Mouse (Mus musculus) myocyte (in vitro differentiated cells): ENCODE results near the gene Grip2. TPM values are rescaled to one million over a fixed set of nuclear protein-coding genes. Genes with fewer than 3 reads are reported as not detected.

Experiments
- H3K27me3 ChIP-seq: one replicate; pipeline ENCODE4 v1.6.1; 2011; ENCODE audit not compliant: control insufficient read depth, insufficient read depth, insufficient read length
- H3K36me3 ChIP-seq: one replicate; pipeline ENCODE4 v1.6.1; 2011; ENCODE audit not compliant: control insufficient read depth, insufficient read depth
- H3K4me2 ChIP-seq: one replicate; pipeline ENCODE4 v1.6.1; 2011; ENCODE audit warnings: low read depth, control low read depth
- H3K4me3 ChIP-seq: one replicate; pipeline ENCODE4 v1.5.1; 2011; ENCODE audit warnings: mild to moderate bottlenecking, control low read depth, moderate library complexity
- H3K79me2 ChIP-seq: one replicate; pipeline ENCODE4 v1.6.1; 2011; ENCODE audit not compliant: control insufficient read depth, insufficient read depth
- H3ac ChIP-seq: one replicate; pipeline ENCODE4 v1.6.1; 2011; ENCODE audit not compliant: control insufficient read depth, insufficient read length
- CEBPB ChIP-seq: IDR thresholded peaks from 2 replicates; pipeline ENCODE4 v1.6.1; 2011; ENCODE audit warnings: mild to moderate bottlenecking, moderate library complexity; ENCODE audit not compliant: poor library complexity, insufficient read depth, severe bottlenecking
- E2F4 ChIP-seq: IDR thresholded peaks from one replicate; pipeline ENCODE4 v1.6.1; 2011; ENCODE audit warnings: mild to moderate bottlenecking, control low read depth, moderate library complexity; ENCODE audit not compliant: insufficient read depth
- MAX ChIP-seq: IDR thresholded peaks from one replicate; pipeline ENCODE4 v1.6.1; 2011; ENCODE audit warnings: low read depth, mild to moderate bottlenecking, control low read depth
- MYOD1 ChIP-seq, 3 experiments: IDR thresholded peaks; one replicate each; pipeline ENCODE4 v1.6.1; 2011; ENCODE audit warnings: control low read depth in 2 of 3, low read depth in 2 of 3, mild to moderate bottlenecking in 2 of 3, moderate library complexity in 1 of 3; ENCODE audit not compliant: insufficient read length in 2 of 3, control insufficient read depth in 1 of 3
- MYOG ChIP-seq, 3 experiments: IDR thresholded peaks; one replicate each; pipeline ENCODE4 v1.6.1; 2011; ENCODE audit warnings: control low read depth in 2 of 3, low read depth in 2 of 3, mild to moderate bottlenecking in 2 of 3; ENCODE audit not compliant: insufficient read length in 2 of 3, control insufficient read depth in 1 of 3, insufficient read depth in 1 of 3
- POLR2A ChIP-seq: IDR thresholded peaks from one replicate; pipeline ENCODE4 v1.6.1; 2011; ENCODE audit warnings: low read depth, mild to moderate bottlenecking, control low read depth, moderate library complexity; ENCODE audit not compliant: insufficient read length
- POLR2AphosphoS2 ChIP-seq: IDR thresholded peaks from one replicate; pipeline ENCODE4 v1.6.1; 2011; ENCODE audit warnings: low read depth, control low read depth; ENCODE audit not compliant: insufficient read length
- REST ChIP-seq: IDR thresholded peaks from one replicate; pipeline ENCODE4 v1.6.1; 2011; ENCODE audit warnings: mild to moderate bottlenecking, control low read depth, moderate library complexity; ENCODE audit not compliant: insufficient read depth, insufficient read length
- SRF ChIP-seq: IDR thresholded peaks from one replicate; pipeline ENCODE4 v1.6.1; 2011; ENCODE audit warnings: low read depth; ENCODE audit not compliant: control insufficient read depth, insufficient read length
- TCF12 ChIP-seq: IDR thresholded peaks from one replicate; pipeline ENCODE4 v1.6.1; 2011; ENCODE audit warnings: mild to moderate bottlenecking, control low read depth; ENCODE audit not compliant: poor library complexity, insufficient read depth, severe bottlenecking
- TCF3 ChIP-seq: IDR thresholded peaks from one replicate; pipeline ENCODE4 v1.6.1; 2011; ENCODE audit warnings: low read depth, control low read depth; ENCODE audit not compliant: insufficient read length
- USF1 ChIP-seq: IDR thresholded peaks from one replicate; pipeline ENCODE4 v1.6.1; 2011; ENCODE audit warnings: low read depth, mild to moderate bottlenecking, control low read depth, moderate library complexity
- polyA plus RNA-seq: library from polyadenylated mRNA; unstranded; fragments of >200 nt; fragmentation: generic; extraction: Trizol; gene quantifications from one replicate; pipeline ENCODE4 v1.2.1, GENCODE M21; 2012; ENCODE audit warnings: missing spikeins

Grip2 gene
- polyA plus RNA-seq, 1 experiment, result 1.9 TPM

DNA sequence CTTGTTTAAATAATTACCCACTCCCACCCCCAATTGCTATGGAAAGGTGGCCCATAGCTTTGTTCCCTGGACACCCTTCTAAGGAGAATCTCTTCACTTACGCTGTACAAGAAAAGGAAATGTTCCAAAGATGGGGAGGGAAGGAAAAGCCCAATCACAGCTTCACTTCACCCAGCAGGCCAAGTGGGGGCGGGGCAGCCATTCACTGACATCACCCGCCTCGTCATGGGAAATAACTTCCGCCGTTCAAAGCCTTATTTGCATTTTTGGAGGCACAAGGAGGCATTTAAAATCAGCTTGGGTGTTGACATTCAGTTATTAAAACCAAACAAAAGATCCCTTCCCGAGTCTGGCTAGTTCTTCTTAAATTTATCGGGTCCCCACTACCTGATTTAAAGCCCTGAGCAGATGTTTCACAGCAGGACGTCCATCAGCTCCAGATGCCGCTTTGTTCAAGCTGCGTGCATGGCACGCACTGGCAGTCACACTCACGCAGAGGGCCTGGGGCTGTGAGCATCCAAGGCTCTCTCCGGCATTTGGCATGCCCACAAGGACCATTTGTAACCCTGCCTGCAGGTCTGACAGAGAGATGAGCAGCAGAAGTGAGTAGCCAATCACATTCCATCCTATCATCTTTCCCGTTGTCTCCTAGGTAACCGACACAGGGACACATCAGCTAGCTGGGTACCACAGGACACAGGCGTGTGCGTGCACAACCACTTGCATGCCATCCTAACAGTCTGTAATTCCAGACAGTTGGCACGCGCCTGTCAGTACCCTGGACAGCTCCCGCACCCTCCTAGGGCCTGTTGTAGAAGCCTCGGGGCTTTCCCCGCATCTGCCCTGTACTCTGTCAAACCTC, 12.2 kb upstream of the Grip2 start:
- Histone ChIP-seq H3K36me3 (no peaks in the 10 kb centered on the region), H3K4me2 (no peak overlapping the region), H3ac (no peak overlapping the region), H3K27me3 (peaks cover 59% of the 10 kb centered on the region), H3K79me2 (no peaks in the 10 kb centered on the region), H3K4me3 (no peak overlapping the region)
- TF ChIP-seq REST (peak; percentile 98), MYOD1 (IDR thresholded peaks at IDR 0.05; ENCODE audit: control insufficient read depth in 1 of 3, insufficient read length in 2 of 3, low read depth in 2 of 3) (no peak), TCF12 (no peak)

DNA sequence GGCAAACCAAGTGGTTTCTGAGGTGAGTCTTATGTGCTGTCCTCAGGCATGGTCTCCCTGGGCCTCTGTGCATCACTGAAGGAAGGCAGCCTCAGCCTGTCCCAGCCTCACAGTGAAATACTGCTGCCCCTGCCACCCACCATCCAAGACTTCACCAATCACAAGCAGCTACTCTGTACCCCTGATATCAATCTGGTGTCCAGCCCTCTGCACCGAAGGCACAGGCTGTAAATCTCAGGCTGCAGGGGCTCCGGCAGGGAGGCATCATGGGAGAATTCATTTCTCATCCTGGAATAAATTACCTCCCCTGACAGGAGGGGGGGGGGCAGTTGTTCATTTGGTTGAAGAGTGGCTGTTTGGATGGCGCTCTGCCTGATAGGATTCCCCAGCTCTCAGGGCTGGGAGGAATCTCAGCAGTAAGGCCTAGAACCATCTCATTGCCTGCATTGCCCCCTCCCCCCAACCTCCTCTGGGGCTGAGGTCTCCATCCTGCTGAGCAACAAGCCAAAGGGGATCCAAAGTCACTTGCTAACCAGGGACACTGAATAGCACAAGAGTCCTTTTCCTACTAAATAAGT, 5.9 kb upstream of the Grip2 start:
- Histone ChIP-seq H3K79me2 (no peaks in the 10 kb centered on the region), H3K4me2 (no peak overlapping the region), H3K27me3 (peaks cover 50% of the 10 kb centered on the region), H3K36me3 (no peaks in the 10 kb centered on the region), H3ac (no peak overlapping the region), H3K4me3 (no peak overlapping the region)
- TF ChIP-seq MYOD1 (IDR thresholded peaks at IDR 0.05; ENCODE audit: control insufficient read depth in 1 of 3, insufficient read length in 2 of 3, low read depth in 2 of 3), result no peak
- no peak for TF ChIP-seq MAX
- TF ChIP-seq SRF, result no peak
- TF ChIP-seq TCF12, result no peak
- no peak for TF ChIP-seq E2F4
- TF ChIP-seq REST, result no peak
- no peak for TF ChIP-seq POLR2AphosphoS2
- no peak for TF ChIP-seq CEBPB

DNA sequence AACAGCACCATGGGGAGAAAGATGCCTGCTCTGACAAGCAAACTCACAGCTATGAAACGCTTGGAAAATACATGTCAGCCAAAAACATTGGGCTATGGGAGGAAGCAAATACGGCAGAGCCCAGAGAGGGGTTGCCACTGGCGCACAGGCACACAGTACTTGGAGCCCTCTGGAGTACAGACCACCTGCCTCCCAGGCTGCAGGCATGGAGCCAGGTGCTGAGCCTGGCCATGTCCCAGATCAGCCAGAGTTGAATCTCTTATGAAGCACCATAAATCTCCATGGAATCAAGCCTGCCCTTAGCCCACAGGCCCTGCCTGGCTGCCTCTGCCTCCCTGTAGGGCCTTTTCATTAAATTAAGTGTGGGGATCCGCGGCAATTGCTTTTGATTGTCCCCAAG, 876 bp upstream of the Grip2 start:
- Histone ChIP-seq H3K4me2 (no peak overlapping the region), H3K36me3 (no peaks in the 10 kb centered on the region), H3K4me3 (no peak overlapping the region), H3K79me2 (no peaks in the 10 kb centered on the region), H3ac (no peak overlapping the region), H3K27me3 (peaks cover 63% of the 10 kb centered on the region)
- no peak for TF ChIP-seq E2F4
- TF ChIP-seq TCF3, result no peak
- TF ChIP-seq POLR2AphosphoS2, result no peak
- TF ChIP-seq CEBPB, result no peak
- no peak for TF ChIP-seq SRF
- TF ChIP-seq USF1, result no peak
- no peak for TF ChIP-seq MYOG (IDR thresholded peaks at IDR 0.05; ENCODE audit: control insufficient read depth in 1 of 3, insufficient read depth in 1 of 3, insufficient read length in 2 of 3, low read depth in 2 of 3)
- no peak for TF ChIP-seq POLR2A
- no peak for TF ChIP-seq TCF12
- no peak for TF ChIP-seq REST

DNA sequence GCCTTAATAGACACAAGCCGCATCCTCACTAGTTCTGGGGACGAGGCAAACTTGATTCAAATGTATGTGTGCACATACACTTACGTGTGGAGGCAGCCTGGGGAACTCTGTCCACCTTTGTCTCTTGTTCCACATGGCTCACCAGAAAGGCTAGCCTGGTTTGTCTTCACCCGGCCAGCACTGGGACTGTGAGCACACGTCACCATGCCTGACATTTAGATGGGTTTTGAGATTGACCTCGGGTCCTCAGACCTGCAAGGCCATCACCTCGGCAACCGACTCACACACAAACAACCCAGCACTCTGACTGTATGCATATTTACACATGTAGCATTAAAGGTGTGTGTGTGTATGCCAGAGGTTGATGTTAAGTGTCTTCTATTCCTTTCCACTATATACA, 8.8 kb downstream of the Grip2 start:
- TF ChIP-seq POLR2A (no peak), TCF12 (no peak), MYOG (IDR thresholded peaks at IDR 0.05; ENCODE audit: control insufficient read depth in 1 of 3, insufficient read depth in 1 of 3, insufficient read length in 2 of 3, low read depth in 2 of 3) (no peak), POLR2AphosphoS2 (no peak), TCF3 (no peak), SRF (no peak), MYOD1 (IDR thresholded peaks at IDR 0.05; ENCODE audit: control insufficient read depth in 1 of 3, insufficient read length in 2 of 3, low read depth in 2 of 3) (no peak), CEBPB (no peak), USF1 (no peak), E2F4 (no peak), MAX (no peak), REST (no peak)
- Histone ChIP-seq H3K4me3 (no peak overlapping the region), H3ac (no peak overlapping the region), H3K4me2 (no peak overlapping the region), H3K36me3 (no peaks in the 10 kb centered on the region), H3K79me2 (no peaks in the 10 kb centered on the region), H3K27me3 (peaks cover 42% of the 10 kb centered on the region)

DNA sequence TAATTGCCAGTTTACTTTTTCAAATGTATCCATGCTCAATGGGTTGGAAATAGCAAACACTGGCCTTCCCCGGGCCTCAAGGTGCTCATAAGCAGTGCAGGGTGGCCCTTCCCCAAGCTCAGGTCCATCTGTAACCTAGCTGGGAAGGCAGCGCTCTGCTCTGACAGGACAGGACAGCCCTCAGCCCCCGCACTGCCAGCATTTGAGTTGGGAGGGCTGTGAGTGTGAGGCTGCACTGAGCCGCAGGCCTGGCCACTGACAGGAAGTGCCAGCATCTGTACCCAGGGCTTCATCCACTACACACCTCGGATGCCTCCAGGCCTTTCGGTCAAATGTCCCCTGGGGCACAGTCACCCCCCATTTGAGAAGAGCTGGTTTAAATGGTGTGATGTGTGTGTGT, 11.1 kb downstream of the Grip2 start:
- Histone ChIP-seq H3K36me3 (no peaks in the 10 kb centered on the region), H3K27me3 (peaks cover 61% of the 10 kb centered on the region), H3K4me2 (no peak overlapping the region), H3K79me2 (no peaks in the 10 kb centered on the region), H3K4me3 (no peak overlapping the region), H3ac (no peak overlapping the region)
- TF ChIP-seq TCF12 (no peak), SRF (no peak), MYOG (IDR thresholded peaks at IDR 0.05; ENCODE audit: control insufficient read depth in 1 of 3, insufficient read depth in 1 of 3, insufficient read length in 2 of 3, low read depth in 2 of 3) (no peak), REST (no peak), TCF3 (no peak), E2F4 (no peak), POLR2A (no peak), CEBPB (no peak), MAX (no peak), USF1 (no peak), POLR2AphosphoS2 (no peak), MYOD1 (IDR thresholded peaks at IDR 0.05; ENCODE audit: control insufficient read depth in 1 of 3, insufficient read length in 2 of 3, low read depth in 2 of 3) (no peak)
